Mouse (Mus musculus) small intestine, adult 2 months (tissue): ENCODE data around the gene Unc5cl. TPM values are rescaled to one million over a fixed set of nuclear protein-coding genes. Genes with fewer than 3 reads are reported as not detected.

ENCODE experiments used
- H3K27ac ChIP-seq: fragments of 200-500 bp; 2 replicates; pipeline ENCODE4 v1.5.1; 2012; ENCODE audit warnings: low read depth, low read length, control low read depth, inconsistent platforms; ENCODE audit not compliant: insufficient read depth
- H3K27me3 ChIP-seq: fragments of 200-500 bp; 2 replicates; pipeline ENCODE4 v1.6.1; 2012; ENCODE audit warnings: mild to moderate bottlenecking, moderate library complexity, low read length, inconsistent platforms; ENCODE audit not compliant: control insufficient read depth, insufficient read depth
- H3K36me3 ChIP-seq: fragments of 200-500 bp; 2 replicates; pipeline ENCODE4 v1.6.1; 2012; ENCODE audit warnings: mild to moderate bottlenecking, low read length, control low read depth, inconsistent platforms; ENCODE audit not compliant: control insufficient read depth, insufficient read depth
- H3K4me1 ChIP-seq: fragments of 200-500 bp; 2 replicates; pipeline ENCODE4 v1.6.1; 2012; ENCODE audit warnings: low read length, inconsistent platforms, mixed read lengths; ENCODE audit not compliant: control insufficient read depth, insufficient read depth, insufficient read length
- H3K4me3 ChIP-seq: fragments of 200-500 bp; 2 replicates; pipeline ENCODE4 v1.5.1; 2012; ENCODE audit warnings: low read depth, mild to moderate bottlenecking, control low read depth, inconsistent platforms, low read length, moderate library complexity
- CTCF ChIP-seq: fragments of 200-500 bp; IDR thresholded peaks from 2 replicates; pipeline ENCODE4 v1.5.1; 2012; ENCODE audit warnings: low read depth, mild to moderate bottlenecking, control low read depth, inconsistent platforms, low read length, moderate library complexity, mixed read lengths; ENCODE audit not compliant: insufficient replicate concordance, insufficient read length; ENCODE audit errors: extremely low read depth
- POLR2A ChIP-seq: fragments of 200-500 bp; IDR thresholded peaks from 2 replicates; pipeline ENCODE4 v1.6.1; 2012; ENCODE audit warnings: low read depth, mild to moderate bottlenecking, control low read depth, inconsistent platforms, low read length, moderate library complexity
- WGBS: fragments of 180-500 bp; shearing (Covaris S2); methylation state at CpG from one replicate; pipeline ENCODE4 v1.1.7; 2018; 5-methylcytosine and 5-hydroxymethylcytosine counted together
- polyA plus RNA-seq: library from polyadenylated mRNA; depleted of rRNA; stranded (reverse); fragments of >200 nt; gene quantifications from 2 replicates; pipeline ENCODE4 v1.2.3, GENCODE M21; 2012

Unc5cl gene
- polyA plus RNA-seq, 1 experiment, result 52.1 TPM

- Histone ChIP-seq H3K4me1 (no peaks in the 10 kb centered on the region), H3K27ac (no peak overlapping the region), H3K27me3 (no peaks in the 10 kb centered on the region), H3K36me3 (no peaks in the 10 kb centered on the region), H3K4me3 (no peak overlapping the region)
- TF ChIP-seq POLR2A (no peak), CTCF (no peak)
- 90% methylated on average over 8 of the region's 8 CpGs for WGBS
Measured at GRCm38 (mm10) chr17:48475444-48475843, 20.7 kb downstream of the Unc5cl start.

- no peak for TF ChIP-seq CTCF
- TF ChIP-seq POLR2A, result no peak
- WGBS, result 89% methylated on average over 10 of the region's 10 CpGs
Measured at GRCm38 (mm10) chr17:48479952-48480351, 25.3 kb downstream of the Unc5cl start.

GRCm38 (mm10) chr17:48483764-48484163 is 29.1 kb downstream of the Unc5cl start:
- no peak overlapping the region for H3K27ac ChIP-seq
- no peak for TF ChIP-seq CTCF
- no peak for TF ChIP-seq POLR2A
- H3K27me3 ChIP-seq, result no peaks in the 10 kb centered on the region
- 78% methylated on average over 5 of the region's 5 CpGs for WGBS
- H3K4me1 ChIP-seq, result no peaks in the 10 kb centered on the region; the same call in 1 of the 2 replicates
- no peak overlapping the region for H3K4me3 ChIP-seq
- H3K36me3 ChIP-seq, result peaks cover 4% of the 10 kb centered on the region; the same call in 1 of the 2 replicates

More at GRCm38 (mm10) chr17:48479952-48480351, 25.3 kb downstream of the Unc5cl start:
- Histone ChIP-seq H3K4me1 (no peaks in the 10 kb centered on the region; the same call in 1 of the 2 replicates), H3K27me3 (no peaks in the 10 kb centered on the region), H3K4me3 (no peak overlapping the region), H3K36me3 (no peaks in the 10 kb centered on the region), H3K27ac (no peak overlapping the region)

GRCm38 (mm10) chr17:48484191-48484590 is 29.5 kb downstream of the Unc5cl start:
- TF ChIP-seq CTCF, result no peak
- TF ChIP-seq POLR2A, result no peak
- WGBS, result 74% methylated on average over 5 of the region's 5 CpGs
- H3K27ac ChIP-seq, result no peak overlapping the region
- peaks cover 4% of the 10 kb centered on the region; the same call in 1 of the 2 replicates for H3K36me3 ChIP-seq
- H3K4me3 ChIP-seq, result no peak overlapping the region
- H3K4me1 ChIP-seq, result no peaks in the 10 kb centered on the region; the same call in 1 of the 2 replicates
- H3K27me3 ChIP-seq, result no peaks in the 10 kb centered on the region

GRCm38 (mm10) chr17:48489466-48489865 is 34.8 kb downstream of the Unc5cl start:
- no peak overlapping the region for H3K4me3 ChIP-seq
- no peak for TF ChIP-seq CTCF
- TF ChIP-seq POLR2A, result no peak
- H3K27me3 ChIP-seq, result no peaks in the 10 kb centered on the region
- no peak overlapping the region for H3K27ac ChIP-seq
- 89% methylated on average over 3 of the region's 3 CpGs for WGBS
- peaks cover 13% of the 10 kb centered on the region; the same call in 1 of the 2 replicates for H3K4me1 ChIP-seq
- peaks cover 4% of the 10 kb centered on the region; the same call in 1 of the 2 replicates for H3K36me3 ChIP-seq

GRCm38 (mm10) chr17:48492621-48493020 is 37.9 kb downstream of the Unc5cl start:
- no peak for TF ChIP-seq POLR2A
- no peak for TF ChIP-seq CTCF
- 92% methylated on average over 8 of the region's 8 CpGs for WGBS

GRCm38 (mm10) chr17:48493582-48493981 is 38.9 kb downstream of the Unc5cl start:
- no peak overlapping the region for H3K4me3 ChIP-seq
- 18% methylated on average over 7 of the region's 7 CpGs for WGBS
- TF ChIP-seq CTCF (no peak), POLR2A (no peak)
- H3K4me1 ChIP-seq, result peaks cover 13% of the 10 kb centered on the region; the same call in 1 of the 2 replicates
- peaks cover 4% of the 10 kb centered on the region; the same call in 1 of the 2 replicates for H3K36me3 ChIP-seq
- H3K27me3 ChIP-seq, result no peaks in the 10 kb centered on the region
- no peak overlapping the region for H3K27ac ChIP-seq

More at GRCm38 (mm10) chr17:48492621-48493020, 37.9 kb downstream of the Unc5cl start:
- Histone ChIP-seq H3K36me3 (0 out of 2 replicates have a peak, but pooled peaks cover 3% of the 10 kb centered on the region), H3K4me1 (peaks cover 13% of the 10 kb centered on the region; the same call in 1 of the 2 replicates), H3K4me3 (no peak overlapping the region), H3K27me3 (no peaks in the 10 kb centered on the region), H3K27ac (no peak overlapping the region)
